Mouse (Mus musculus): ENCODE data around the gene Irak3. TPM values are rescaled to one million over a fixed set of nuclear protein-coding genes. Genes with fewer than 3 reads are reported as not detected.
A peak's percentile ranks its signal among the peaks of the same experiment; 100 is the strongest.

Irak3 gene
- total RNA-seq, 1 experiment from 2014 or later, result 31.9 TPM

GRCm38 (mm10) chr10:120208575-120209538 is 6.9 kb upstream of the Irak3 start:
- ATAC-seq (replicated peaks; ENCODE audit: insufficient number of reproducible peaks, low FRiP score, low TSS enrichment, poor library complexity, severe bottlenecking), result peak; percentile 85

GRCm38 (mm10) chr10:120208015-120208414 is 6.1 kb upstream of the Irak3 start:
- ATAC-seq (replicated peaks; ENCODE audit: insufficient number of reproducible peaks, low FRiP score, low TSS enrichment, poor library complexity, severe bottlenecking), result no peak

- no peak for ATAC-seq (replicated peaks; ENCODE audit: insufficient number of reproducible peaks, low FRiP score, low TSS enrichment, poor library complexity, severe bottlenecking)
These were observed 2.8 kb upstream of the Irak3 start for GRCm38 (mm10) chr10:120204591-120205210.

GRCm38 (mm10) chr10:120202467-120203250 is 729 bp upstream of the Irak3 start:
- ATAC-seq (replicated peaks; ENCODE audit: insufficient number of reproducible peaks, low FRiP score, low TSS enrichment, poor library complexity, severe bottlenecking), result no peak; the same call in 1 of the 2 replicates

GRCm38 (mm10) chr10:120201131-120201921 is 604 bp downstream of the Irak3 start, which contains the start of gene Tmbim4:
Gene Tmbim4 (plus strand): TSS chr10:120201590.
- ATAC-seq (replicated peaks; ENCODE audit: insufficient number of reproducible peaks, low FRiP score, low TSS enrichment, poor library complexity, severe bottlenecking), result peak; percentile 59

GRCm38 (mm10) chr10:120197061-120197835 is 4.7 kb downstream of the Irak3 start:
- 0 out of 2 replicates have a peak, but pooled peaks have one; percentile 20 for ATAC-seq (replicated peaks; ENCODE audit: insufficient number of reproducible peaks, low FRiP score, low TSS enrichment, poor library complexity, severe bottlenecking)

- ATAC-seq (replicated peaks; ENCODE audit: insufficient number of reproducible peaks, low FRiP score, low TSS enrichment, poor library complexity, severe bottlenecking), result peak; percentile 55
These were observed 8.7 kb downstream of the Irak3 start for GRCm38 (mm10) chr10:120193255-120193654.

- no peak for ATAC-seq (replicated peaks; ENCODE audit: insufficient number of reproducible peaks, low FRiP score, low TSS enrichment, poor library complexity, severe bottlenecking)
These were observed 9.7 kb downstream of the Irak3 start for GRCm38 (mm10) chr10:120192278-120192677.

- ATAC-seq (replicated peaks; ENCODE audit: insufficient number of reproducible peaks, low FRiP score, low TSS enrichment, poor library complexity, severe bottlenecking), result peak; percentile 67
These were observed 10.8 kb downstream of the Irak3 start for GRCm38 (mm10) chr10:120191165-120191564.

GRCm38 (mm10) chr10:120189782-120190181 is 12.1 kb downstream of the Irak3 start:
- ATAC-seq (replicated peaks; ENCODE audit: insufficient number of reproducible peaks, low FRiP score, low TSS enrichment, poor library complexity, severe bottlenecking), result no peak

GRCm38 (mm10) chr10:120189276-120189675 is 12.7 kb downstream of the Irak3 start:
- peak; percentile 41; the same call in 1 of the 2 replicates for ATAC-seq (replicated peaks; ENCODE audit: insufficient number of reproducible peaks, low FRiP score, low TSS enrichment, poor library complexity, severe bottlenecking)

- no peak for ATAC-seq (replicated peaks; ENCODE audit: insufficient number of reproducible peaks, low FRiP score, low TSS enrichment, poor library complexity, severe bottlenecking)
These were observed 13.4 kb downstream of the Irak3 start for GRCm38 (mm10) chr10:120188513-120188912.

GRCm38 (mm10) chr10:120183342-120183741 is 18.6 kb downstream of the Irak3 start:
- 0 out of 2 replicates have a peak, but pooled peaks have one; percentile 13 for ATAC-seq (replicated peaks; ENCODE audit: insufficient number of reproducible peaks, low FRiP score, low TSS enrichment, poor library complexity, severe bottlenecking)

- no peak for ATAC-seq (replicated peaks; ENCODE audit: insufficient number of reproducible peaks, low FRiP score, low TSS enrichment, poor library complexity, severe bottlenecking)
These were observed 19.0 kb downstream of the Irak3 start for GRCm38 (mm10) chr10:120182887-120183286.

- ATAC-seq (replicated peaks; ENCODE audit: insufficient number of reproducible peaks, low FRiP score, low TSS enrichment, poor library complexity, severe bottlenecking), result no peak
These were observed 27.7 kb downstream of the Irak3 start for GRCm38 (mm10) chr10:120174192-120174705.

GRCm38 (mm10) chr10:120171340-120171739 is 30.6 kb downstream of the Irak3 start:
- ATAC-seq (replicated peaks; ENCODE audit: insufficient number of reproducible peaks, low FRiP score, low TSS enrichment, poor library complexity, severe bottlenecking), result no peak

- no peak for ATAC-seq (replicated peaks; ENCODE audit: insufficient number of reproducible peaks, low FRiP score, low TSS enrichment, poor library complexity, severe bottlenecking)
These were observed 31.7 kb downstream of the Irak3 start for GRCm38 (mm10) chr10:120170277-120170676.

Measured in monocyte, adult 5-6 weeks (primary cell).